Mouse (Mus musculus): ENCODE results near the gene Gm20920. TPM values are rescaled to one million over a fixed set of nuclear protein-coding genes. Genes with fewer than 3 reads are reported as not detected.

Gm20920 gene
- not detected for polyA plus RNA-seq (2012; fragmentation: generic; extraction: Trizol)

DNA sequence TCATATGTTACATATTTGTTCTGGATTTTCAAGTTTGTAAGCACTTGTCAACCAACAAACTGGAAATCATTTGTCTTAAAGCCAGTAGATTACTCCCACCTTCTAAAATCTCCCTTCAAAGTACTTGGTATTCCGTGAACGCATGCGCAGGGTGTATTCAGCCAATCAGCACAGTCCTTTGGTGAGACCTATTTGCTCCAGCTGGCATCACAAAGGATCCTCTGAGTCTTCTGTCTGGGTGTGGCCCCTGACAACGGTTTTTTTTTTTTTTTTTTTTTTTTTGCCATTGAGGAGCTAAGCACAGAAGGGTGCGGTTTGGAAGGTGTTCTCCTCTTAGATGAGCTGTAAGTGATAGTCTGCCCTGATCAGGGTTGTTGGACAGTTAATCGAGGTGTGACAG, at the start of gene Gm20920:
TSS of gene Gm20920 (plus strand) at position 301 of the 400 bp plus-strand sequence.

Measured in C3H10T1/2 (cell line).